Mouse (Mus musculus) liver, embryonic 15.5 days (tissue): ENCODE measurements around the gene Zfp871. TPM values are rescaled to one million over a fixed set of nuclear protein-coding genes. Genes with fewer than 3 reads are reported as not detected.
"Not testable (repeated sequence)": the region's sequence is repeated elsewhere in the genome, so short reads cannot be mapped to it uniquely, and the experiment has no call there.

Source experiments
- ATAC-seq: fragments of 200-750 bp; cut with Nextera tagmentation; 2 replicates; pipeline ENCODE4 v1.8.0; 2017; ENCODE audit warnings: moderate number of reproducible peaks, mild to moderate bottlenecking, moderate library complexity; ENCODE audit not compliant: insufficient read depth
- H3K27ac ChIP-seq: fragments of 300-500 bp; sonication (generic); replicated peaks from 2 replicates; pipeline ENCODE4 v1.5.1; 2015; ENCODE audit warnings: mild to moderate bottlenecking, inconsistent platforms
- H3K27me3 ChIP-seq: fragments of 300-500 bp; sonication (generic); 2 replicates; pipeline ENCODE4 v1.6.1; 2015; ENCODE audit warnings: mild to moderate bottlenecking, inconsistent platforms
- H3K36me3 ChIP-seq: fragments of 300-500 bp; sonication (generic); replicated peaks from 2 replicates; pipeline ENCODE4 v1.6.1; 2015; ENCODE audit warnings: moderate library complexity, mild to moderate bottlenecking, inconsistent platforms
- H3K4me1 ChIP-seq: fragments of 300-500 bp; sonication (generic); replicated peaks from 2 replicates; pipeline ENCODE4 v1.6.1; 2015; ENCODE audit warnings: inconsistent platforms
- H3K4me2 ChIP-seq: fragments of 300-500 bp; sonication (generic); 2 replicates; pipeline ENCODE4 v1.6.1; 2015; ENCODE audit warnings: moderate library complexity, mild to moderate bottlenecking, inconsistent platforms
- H3K4me3 ChIP-seq: fragments of 300-500 bp; sonication (generic); replicated peaks from 2 replicates; pipeline ENCODE4 v1.5.1; 2015; ENCODE audit warnings: mild to moderate bottlenecking, inconsistent platforms
- H3K9ac ChIP-seq: fragments of 300-500 bp; sonication (generic); 2 replicates; pipeline ENCODE4 v1.6.1; 2015; ENCODE audit warnings: moderate library complexity, mild to moderate bottlenecking, inconsistent platforms
- H3K9me3 ChIP-seq: fragments of 300-500 bp; sonication (generic); replicated peaks from 2 replicates; pipeline ENCODE4 v1.6.1; 2016; ENCODE audit warnings: inconsistent platforms
- WGBS: fragments of 180-500 bp; shearing (Covaris S2); methylation state at CpG from one replicate; pipeline ENCODE4 v1.1.7; 2015; ENCODE audit warnings: mixed read lengths; ENCODE audit not compliant: insufficient replicate concordance; 5-methylcytosine and 5-hydroxymethylcytosine counted together
- polyA plus RNA-seq: library from polyadenylated mRNA; unstranded; fragments of >200 nt; fragmentation: Nextera tagmentation; extraction: Ambion mirVana; gene quantifications from 2 replicates; pipeline ENCODE4 v1.2.1, GENCODE M21; 2015

Zfp871 gene
- polyA plus RNA-seq, 1 experiment from 2014 or later = 8.4 TPM

DNA sequence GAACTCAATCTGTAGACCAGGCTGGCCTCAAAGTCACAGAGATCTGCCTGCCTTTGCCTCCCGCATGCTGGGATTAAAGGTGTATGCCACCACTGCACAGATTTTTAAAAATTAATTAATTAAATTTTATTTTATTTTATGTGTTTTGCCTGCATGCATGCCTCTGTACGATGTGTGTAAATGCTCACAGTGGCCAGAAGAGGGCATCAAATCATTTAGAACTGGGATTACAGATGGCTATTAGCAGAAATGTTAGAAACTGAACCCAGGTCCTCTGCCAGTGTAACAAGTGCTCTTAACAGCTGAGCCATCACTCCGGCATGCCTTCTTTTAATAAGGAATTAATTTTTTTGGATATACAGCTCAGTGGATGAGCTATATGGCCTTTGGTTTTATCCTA is 59.1 kb downstream of the Zfp871 start:
- Histone ChIP-seq H3K4me3 (no peak overlapping the region), H3K27ac (no peak overlapping the region), H3K36me3 (no peaks in the 10 kb centered on the region), H3K27me3 (no peaks in the 10 kb centered on the region), H3K4me1 (no peaks in the 10 kb centered on the region), H3K4me2 (no peak overlapping the region), H3K9me3 (no peaks in the 10 kb centered on the region), H3K9ac (no peak overlapping the region)
- 47% methylated on average over 3 of the region's 3 CpGs for WGBS
- ATAC-seq = no peak

DNA sequence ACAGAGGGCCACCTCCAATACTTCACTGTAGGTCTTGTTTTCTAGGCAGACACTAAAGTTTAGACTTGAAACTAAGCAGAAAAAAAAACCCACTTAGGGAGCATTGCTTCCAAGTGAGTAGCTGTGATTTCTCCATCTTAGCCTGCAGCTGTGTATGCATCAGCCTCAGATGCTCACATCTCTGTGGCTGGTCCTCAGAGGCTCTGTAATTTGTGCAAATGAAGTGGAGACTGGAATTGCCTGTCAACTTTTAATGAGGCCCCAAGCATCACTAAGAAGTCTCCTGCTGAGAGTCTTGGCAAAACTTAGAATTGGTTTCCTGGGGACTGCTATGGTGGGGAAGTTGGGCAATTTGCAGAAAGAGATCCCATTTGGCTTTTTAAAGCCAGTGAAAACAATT is 61.7 kb downstream of the Zfp871 start:
- H3K4me3 ChIP-seq, ATAC-seq, H3K9ac ChIP-seq, H3K27ac ChIP-seq, H3K4me2 ChIP-seq, H3K27me3 ChIP-seq, H3K4me1 ChIP-seq, H3K36me3 ChIP-seq, H3K9me3 ChIP-seq: not testable (repeated sequence)

DNA sequence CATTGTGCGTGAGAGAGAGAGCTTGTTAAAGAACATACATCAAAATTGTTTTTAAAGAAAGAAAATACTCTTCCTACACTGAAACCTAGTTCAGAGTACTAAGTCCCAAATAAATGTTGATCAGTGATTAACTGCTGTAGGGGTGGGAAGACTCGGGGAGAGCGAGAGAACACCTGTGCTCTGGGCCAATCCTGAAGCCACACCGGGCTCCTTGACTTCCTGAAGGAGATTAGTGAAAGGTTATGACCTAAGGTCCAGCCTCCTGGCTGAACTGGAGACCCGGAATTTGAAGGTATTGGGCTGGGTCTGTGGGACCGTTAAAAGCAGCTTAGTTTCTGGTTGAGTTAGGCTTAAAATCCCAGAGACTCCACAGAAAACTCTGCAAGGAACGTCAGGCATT is 65.3 kb downstream of the Zfp871 start:
- H3K27me3 ChIP-seq = no peaks in the 10 kb centered on the region
- no peaks in the 10 kb centered on the region for H3K9me3 ChIP-seq
- no peak overlapping the region for H3K9ac ChIP-seq
- no peak overlapping the region for H3K4me2 ChIP-seq
- 72% methylated on average over 7 of the region's 7 CpGs for WGBS
- H3K4me1 ChIP-seq = no peaks in the 10 kb centered on the region
- no peak for ATAC-seq
- H3K4me3 ChIP-seq = no peak overlapping the region
- no peak overlapping the region for H3K27ac ChIP-seq
- H3K36me3 ChIP-seq = no peaks in the 10 kb centered on the region

DNA sequence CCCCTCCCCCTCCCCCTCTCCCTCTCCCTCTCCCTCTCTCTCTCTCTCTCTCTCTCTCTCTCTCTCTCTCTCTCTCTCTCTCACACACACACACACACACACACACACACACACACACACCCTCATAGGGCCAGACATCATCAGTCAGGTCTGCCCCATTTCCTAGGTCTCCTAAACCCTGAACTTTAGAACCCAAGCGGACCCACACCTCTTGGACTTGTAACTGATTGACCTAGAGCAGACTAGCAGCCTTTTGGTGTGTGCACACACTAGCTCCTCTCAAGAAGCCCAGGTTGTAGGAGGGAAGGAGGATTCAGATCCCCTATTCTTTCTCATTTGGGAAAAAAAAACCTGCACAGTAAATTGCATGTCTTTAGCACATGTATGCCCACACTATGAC is 65.9 kb downstream of the Zfp871 start:
- H3K4me2 ChIP-seq, H3K9ac ChIP-seq, H3K4me3 ChIP-seq, H3K4me1 ChIP-seq, H3K36me3 ChIP-seq, H3K27ac ChIP-seq, H3K9me3 ChIP-seq, ATAC-seq, H3K27me3 ChIP-seq: not testable (repeated sequence)
- 48% methylated on average over 1 of the region's 1 CpGs for WGBS

Other genes with a start within 250 kb of the Zfp871 start
- not detected in 2 replicates for gene Cyp4f37, start 167.0 kb downstream of the Zfp871 start, polyA plus RNA-seq
- not detected in 2 replicates for gene Cyp4f40, start 129.4 kb downstream of the Zfp871 start, polyA plus RNA-seq
- 6.5 and 7.5 TPM in 2 replicates for gene Cyp4f15, start 102.7 kb downstream of the Zfp871 start, polyA plus RNA-seq
- 0.06 and 0.15 TPM in 2 replicates for gene Zfp811, start 21.6 kb upstream of the Zfp871 start, polyA plus RNA-seq
- gene Zfp799, start 42.0 kb upstream of the Zfp871 start, polyA plus RNA-seq = 1.2 and 1.7 TPM in 2 replicates
- 1.6 TPM in 2 replicates for gene Zfp870, start 103.4 kb upstream of the Zfp871 start, polyA plus RNA-seq
- gene Cyp4f14, start 129.1 kb upstream of the Zfp871 start, polyA plus RNA-seq = not detected in 2 replicates
- gene Cyp4f13, start 159.1 kb upstream of the Zfp871 start, polyA plus RNA-seq = 6.7 and 8.2 TPM in 2 replicates
- gene Zfp472, start 177.5 kb upstream of the Zfp871 start, polyA plus RNA-seq = 3.9 and 4.2 TPM in 2 replicates
- 2.5 and 3.0 TPM in 2 replicates for gene Zfp952, start 204.8 kb upstream of the Zfp871 start, polyA plus RNA-seq
- 2.2 and 2.3 TPM in 2 replicates for gene Zfp763, start 245.1 kb upstream of the Zfp871 start, polyA plus RNA-seq